Mouse (Mus musculus) right cerebral cortex, postnatal 25 days (tissue): ENCODE data around the gene Tmem87a.

Source experiments
- DNase-seq: peaks from one replicate; pipeline ENCODE4 v3.0.0; 2022

The Tmem87a gene

DNA sequence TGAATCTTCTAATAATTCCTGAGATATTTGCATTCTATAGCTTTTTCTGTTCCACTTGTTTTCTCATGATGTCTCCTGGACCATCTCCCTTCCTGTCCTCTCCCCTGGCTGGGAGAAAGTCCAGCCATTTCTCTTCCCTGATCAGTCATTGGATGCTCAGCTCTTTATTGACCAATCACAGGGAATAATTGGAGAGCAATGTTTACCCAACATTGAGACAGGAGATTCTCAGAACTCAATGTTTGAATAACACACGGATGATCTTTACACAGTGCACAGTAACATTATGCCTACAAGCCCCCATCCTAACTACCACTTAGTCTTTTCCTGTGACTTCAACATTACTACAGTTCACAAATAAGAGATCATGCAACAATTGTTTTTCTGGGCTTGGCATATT is 43.5 kb downstream of the Tmem87a start:
- no peak for DNase-seq

DNA sequence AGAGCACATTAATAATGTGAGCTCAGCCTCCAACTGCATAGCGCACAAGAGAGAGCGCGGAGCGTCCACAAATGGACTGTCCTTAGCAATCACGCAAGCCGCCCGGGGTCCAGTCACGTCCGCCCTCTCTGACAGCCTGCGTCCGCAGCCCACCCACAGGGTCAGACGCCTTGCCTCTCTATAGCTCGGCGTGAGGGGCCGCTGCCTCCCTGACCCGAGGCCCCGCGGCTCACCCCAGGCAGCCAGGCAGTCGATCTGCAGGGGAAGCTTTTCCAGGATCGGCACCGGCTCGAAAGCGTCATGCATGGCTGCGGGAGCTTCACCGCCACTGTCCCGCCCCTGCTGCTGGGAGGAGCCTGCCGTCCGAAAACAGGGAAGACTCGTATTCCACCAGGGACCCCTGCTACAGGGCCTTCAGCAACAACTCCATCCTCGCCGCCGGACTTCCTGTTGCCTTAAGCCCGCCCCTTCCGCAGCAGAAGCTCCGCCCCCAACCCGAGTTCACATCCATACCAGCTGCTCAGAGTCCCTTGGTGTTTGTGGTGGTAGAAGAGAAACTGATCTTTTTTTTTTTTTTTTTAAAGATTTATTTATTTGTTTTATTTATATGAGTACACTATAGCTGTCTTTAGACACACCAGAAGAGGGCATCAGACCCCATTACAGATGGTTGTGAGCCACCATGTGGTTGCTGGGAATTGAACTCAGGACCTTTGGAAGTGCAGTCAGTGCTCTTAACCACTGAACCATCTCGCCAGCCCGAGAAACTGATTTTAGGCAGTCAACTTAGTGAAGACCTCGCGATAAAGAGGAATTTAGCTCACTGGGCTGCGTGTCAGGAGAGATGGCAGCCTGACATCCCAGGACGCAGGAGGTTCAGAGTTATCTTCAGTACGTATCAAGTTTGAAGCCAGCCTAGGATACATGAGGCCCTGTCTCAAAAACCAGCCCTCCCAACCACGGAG is 50.9 kb downstream of the Tmem87a start, which contains the start of gene Vps39:
Gene Vps39, minus strand, starts transcription at position 456 of the 965 bp plus-strand sequence.
- peak; percentile 85 for DNase-seq

DNA sequence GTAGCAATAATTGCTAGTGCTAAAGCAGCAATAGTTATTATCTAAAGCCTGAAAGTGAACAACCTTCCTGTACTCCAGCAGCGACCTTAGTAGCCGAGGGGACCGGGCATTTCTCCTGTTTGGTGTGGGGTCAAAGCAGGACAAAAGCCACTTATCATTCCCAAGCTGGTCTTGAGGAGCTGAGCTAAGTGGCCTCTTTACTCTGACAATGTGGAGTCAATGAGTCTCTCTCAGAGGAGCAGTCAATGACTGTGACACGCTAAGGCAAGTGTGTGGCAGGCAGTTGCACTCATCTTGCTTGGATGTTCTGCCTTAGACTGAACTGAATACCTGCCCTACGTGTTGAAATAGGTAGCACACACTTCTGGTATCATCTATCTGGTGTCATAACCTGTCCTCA is 52.6 kb downstream of the Tmem87a start:
- DNase-seq: no peak

DNA sequence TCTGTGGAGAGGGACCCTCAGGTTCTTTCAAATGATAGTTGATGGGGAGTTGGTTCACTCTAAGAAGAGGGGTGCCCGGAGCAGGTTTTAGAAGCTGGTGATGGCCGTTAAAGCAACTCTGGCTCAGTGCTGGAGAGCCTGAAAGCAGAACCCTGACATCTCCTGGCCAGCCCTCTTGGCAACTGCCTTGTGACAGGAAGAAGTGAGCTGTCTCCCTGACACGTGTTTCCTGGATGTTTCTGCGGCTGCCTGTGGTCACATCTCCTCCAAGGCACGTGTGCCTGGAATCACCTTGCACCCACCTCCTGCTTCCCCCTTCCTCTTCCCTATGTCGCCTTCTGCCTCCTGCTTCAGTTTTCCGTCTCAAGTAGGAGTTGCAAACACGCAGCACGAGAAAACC is 55.8 kb downstream of the Tmem87a start:
- DNase-seq: no peak

DNA sequence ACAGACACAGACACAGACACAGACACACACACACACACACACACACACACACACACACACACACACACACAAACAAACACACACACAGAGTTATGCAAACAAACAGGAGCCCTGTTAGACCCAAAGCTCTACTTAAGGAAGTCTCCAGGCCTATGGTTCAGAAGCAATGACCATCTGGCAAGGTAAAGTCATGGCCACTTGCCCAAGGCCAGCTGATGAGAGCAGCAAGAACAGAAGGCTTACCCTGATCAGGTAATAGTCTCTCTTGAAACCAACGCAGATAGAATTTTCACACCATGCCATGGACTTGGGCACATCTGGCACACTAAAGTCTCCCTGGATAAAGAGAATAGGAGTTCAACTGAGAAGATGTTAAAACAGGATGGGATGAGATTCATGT is 62.2 kb downstream of the Tmem87a start:
- no peak for DNase-seq

DNA sequence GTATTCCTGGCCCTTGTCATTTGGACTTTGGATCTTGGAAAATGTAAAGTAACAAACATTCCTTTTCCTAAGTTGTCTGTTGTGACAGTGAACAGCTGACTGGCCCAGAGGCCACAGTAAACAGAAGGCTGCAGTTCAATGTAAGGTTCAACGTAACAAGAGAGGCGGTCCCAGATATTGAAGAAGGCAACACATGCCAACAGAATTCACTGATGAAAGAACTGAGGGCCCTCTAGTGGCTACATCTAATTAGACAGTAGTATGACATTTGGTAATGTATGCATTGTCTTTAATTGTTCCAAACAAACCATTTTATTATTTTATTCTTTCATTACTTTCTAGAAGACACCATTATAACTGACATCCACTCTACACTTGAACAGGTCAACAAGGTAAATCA is 66.0 kb downstream of the Tmem87a start:
- DNase-seq: no peak

DNA sequence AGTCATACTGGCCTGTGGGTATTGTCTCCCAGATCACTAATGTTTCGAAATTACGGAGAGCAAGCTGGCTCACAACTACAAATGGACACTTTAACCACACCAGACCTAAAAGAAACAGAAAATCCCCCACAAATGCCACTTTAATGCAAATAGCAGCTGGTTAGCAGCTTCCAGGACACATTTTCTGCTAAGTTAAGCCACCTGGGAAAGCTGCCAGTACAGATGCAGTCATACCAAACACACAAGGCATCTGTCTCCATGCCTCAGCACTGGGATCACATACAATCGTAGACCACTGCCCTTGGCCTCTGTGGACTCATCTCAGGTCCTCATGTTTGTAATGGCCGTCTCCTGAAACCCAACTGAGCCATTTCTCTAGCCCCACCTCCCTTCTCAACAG is 72.3 kb downstream of the Tmem87a start:
- peak; percentile 22 for DNase-seq

DNA sequence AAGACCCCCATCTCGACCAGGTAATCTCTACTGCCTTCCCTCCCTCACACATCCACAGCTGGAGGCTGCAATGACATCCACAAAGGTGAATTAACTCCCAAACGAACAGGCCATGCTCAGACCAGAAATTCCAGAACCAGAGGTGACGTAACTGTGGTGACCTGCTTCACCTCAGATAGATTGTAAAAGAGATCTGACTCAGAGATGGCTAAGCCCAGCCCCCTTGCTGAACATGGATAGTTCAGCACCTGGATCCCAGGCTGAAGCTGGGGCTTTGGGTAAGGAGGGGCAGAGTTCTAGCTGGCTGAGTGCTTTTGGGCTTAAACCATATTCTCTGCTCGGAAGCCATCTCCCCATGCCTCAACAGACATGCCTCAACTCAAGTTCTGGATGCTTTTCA is 88.8 kb downstream of the Tmem87a start:
- DNase-seq: no peak

DNA sequence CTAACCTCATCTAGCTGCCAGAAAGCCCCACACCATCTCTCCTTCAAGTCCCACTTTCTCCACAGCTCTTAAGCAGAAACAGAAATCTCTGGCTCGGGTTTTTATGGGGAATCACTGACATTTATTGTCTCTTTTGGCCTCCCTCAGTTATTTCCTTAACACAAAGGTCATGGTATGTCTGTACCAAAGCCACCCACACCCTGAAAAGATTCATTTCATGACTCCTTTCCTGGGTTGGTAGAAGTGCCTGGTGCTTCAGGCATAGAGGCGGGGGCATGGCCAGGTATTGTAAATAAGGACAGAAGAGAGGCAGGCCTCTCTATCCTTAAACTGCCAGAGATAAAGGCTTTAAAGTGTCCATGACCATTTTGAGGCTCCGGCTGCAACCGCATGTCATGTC is 89.4 kb downstream of the Tmem87a start:
- DNase-seq: no peak

DNA sequence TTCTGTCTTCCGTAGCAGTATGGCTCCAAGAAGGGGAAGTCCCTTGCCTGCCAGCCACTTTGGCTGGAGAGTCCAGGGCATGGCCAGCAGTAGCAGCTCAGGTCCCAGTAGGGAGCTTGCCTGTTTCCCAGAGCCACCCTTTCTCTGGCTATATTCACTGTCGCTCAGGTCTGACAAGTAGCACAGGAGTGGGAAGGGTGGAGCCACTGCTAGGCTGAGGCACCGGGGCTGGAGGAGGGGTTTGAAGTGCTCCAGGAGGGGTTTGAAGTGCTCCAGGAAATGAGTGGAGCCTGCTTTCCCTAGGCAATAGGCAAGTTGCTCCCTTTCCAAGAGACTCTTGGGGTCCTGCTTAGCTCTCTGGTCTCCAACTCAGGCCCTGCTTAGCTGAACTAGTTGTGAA is 89.9 kb downstream of the Tmem87a start, which contains the start of gene Pla2g4f:
Gene Pla2g4f, minus strand, starts transcription at position 190 of the 400 bp plus-strand sequence.
- DNase-seq: no peak

DNA sequence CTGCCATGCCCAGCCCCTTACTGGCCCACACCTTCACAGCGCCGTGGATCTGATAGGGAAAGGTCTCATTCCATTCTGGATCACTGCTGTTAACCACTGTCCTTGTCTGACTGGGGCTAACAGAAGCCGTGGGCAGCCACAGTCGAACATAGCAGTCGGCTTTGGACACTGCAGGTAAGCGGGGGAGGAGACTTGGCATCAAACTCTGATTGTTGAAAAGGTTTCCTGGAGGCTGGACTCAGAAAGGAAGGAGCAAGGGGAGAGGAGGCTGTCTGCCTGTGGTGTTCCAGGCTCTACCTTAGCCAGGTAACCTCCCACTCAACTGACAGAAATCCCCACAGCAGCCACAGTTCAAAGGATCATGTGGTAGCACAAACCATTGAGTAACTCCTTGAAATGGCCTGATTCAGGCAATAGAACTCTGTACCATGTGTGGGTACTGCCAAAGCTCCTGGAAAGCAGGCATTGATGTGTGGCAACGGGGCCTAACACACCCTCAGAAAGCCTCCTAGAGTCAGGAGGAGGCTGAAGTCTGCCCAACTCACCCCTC is 91.6 kb downstream of the Tmem87a start:
- DNase-seq: no peak
